In the genomic region with DNA sequence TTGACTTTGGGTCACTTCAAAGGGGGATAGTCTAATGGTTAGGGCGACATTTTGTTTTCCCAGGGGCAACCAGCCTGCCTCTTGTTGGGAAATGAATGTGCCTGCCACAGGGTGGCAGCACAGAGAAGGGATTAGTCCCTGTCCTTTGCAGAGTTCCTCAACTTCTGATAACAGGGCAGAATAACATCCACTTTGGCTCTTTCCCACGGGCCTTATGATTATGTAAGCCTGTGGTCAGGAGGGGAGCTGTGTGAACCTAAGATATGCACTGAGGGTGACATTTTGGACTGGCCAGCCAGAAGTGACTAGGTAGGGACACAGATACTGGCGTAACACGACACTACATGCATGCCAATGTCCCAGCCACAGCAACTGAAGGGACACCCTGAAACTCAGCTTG, we compare ENCODE assay signal across 8 mouse cellular contexts. TPM values are rescaled to one million over a fixed set of nuclear protein-coding genes. Genes with fewer than 3 reads are reported as not detected.
DNase-seq lines count a peak whose midpoint lies in the region; ATAC-seq lines count a peak whose summit lies in the region.

No protein-coding gene starts in this region.

- no peaks in the 10 kb centered on the region for H3K9me3 ChIP-seq in embryonic facial prominence, embryonic 10.5 days
- H3K9me3 ChIP-seq in heart, embryonic 15.5 days (replicated peaks) = no peaks in the 10 kb centered on the region

- no peaks in the 10 kb centered on the region for H3K27me3 ChIP-seq in embryonic facial prominence, embryonic 10.5 days (replicated peaks; ENCODE audit: low read depth, poor library complexity, severe bottlenecking)
- H3K27me3 ChIP-seq in heart, embryonic 15.5 days = no peaks in the 10 kb centered on the region

- H3K4me3 ChIP-seq in embryonic facial prominence, embryonic 10.5 days = no peak overlapping the region
- H3K4me3 ChIP-seq in heart, embryonic 15.5 days = no peak overlapping the region

- H3K27ac ChIP-seq in embryonic facial prominence, embryonic 10.5 days (replicated peaks) = no peak overlapping the region
- H3K27ac ChIP-seq in heart, embryonic 15.5 days = no peak overlapping the region

- H3K9ac ChIP-seq in heart, embryonic 15.5 days = no peak overlapping the region

- H3K4me2 ChIP-seq in heart, embryonic 15.5 days = no peak overlapping the region

- ATAC-seq in heart, embryonic 15.5 days (replicated peaks; ENCODE audit: insufficient number of reproducible peaks, insufficient read depth, low FRiP score, low read depth) = 0 out of 2 replicates have a peak, but pooled peaks have one; percentile 39

- H3K36me3 ChIP-seq in embryonic facial prominence, embryonic 10.5 days (replicated peaks) = no peaks in the 10 kb centered on the region
- H3K36me3 ChIP-seq in heart, embryonic 15.5 days = no peaks in the 10 kb centered on the region

- H3K4me1 ChIP-seq in embryonic facial prominence, embryonic 10.5 days = peaks cover 16% of the 10 kb centered on the region
- peaks cover 11% of the 10 kb centered on the region for H3K4me1 ChIP-seq in heart, embryonic 15.5 days (replicated peaks)

- peak; percentile 35 for DNase-seq in cerebellum, postnatal 36 days
- no peak for DNase-seq in cerebellum, adult 11 months
- peak; percentile 91 for DNase-seq in MEL-GATA-1-ER (ENCODE audit: extremely low read depth, low read depth)
- DNase-seq in embryonic facial prominence, embryonic 10.5 days (ENCODE audit: low spot score) = peak; percentile 62
- peak; percentile 55 for DNase-seq in layer of hippocampus, adult 9-11 months
- peak; percentile 69 for DNase-seq in lung, postnatal 4 days
- DNase-seq in spleen, postnatal 10 days (ENCODE audit: low spot score in 2 of 2) = peak; percentile 55 to 83

- 34% methylated on average over 4 of the region's 4 CpGs for WGBS in embryonic facial prominence, embryonic 10.5 days
- WGBS in heart, embryonic 15.5 days = 26% methylated on average over 4 of the region's 4 CpGs

RNA-seq across cellular contexts. Expression of a gene that starts 5.6 kb away (rescaled TPM):
- polyA plus RNA-seq in embryonic facial prominence, embryonic 10.5 days (2016; fragmentation: Nextera tagmentation; extraction: Ambion mirVana) = 1,826 and 1,867 TPM in 2 replicates
- polyA plus RNA-seq in heart, embryonic 15.5 days (2015; fragmentation: Nextera tagmentation; extraction: Ambion mirVana) = 1,057 and 1,253 TPM in 2 replicates

RNA-seq across cellular contexts. Expression of a gene that starts 24.1 kb away (rescaled TPM):
- polyA plus RNA-seq in embryonic facial prominence, embryonic 10.5 days (2016; fragmentation: Nextera tagmentation; extraction: Ambion mirVana) = 1.1 and 1.2 TPM in 2 replicates
- 0.29 and 0.53 TPM in 2 replicates for polyA plus RNA-seq in heart, embryonic 15.5 days (2015; fragmentation: Nextera tagmentation; extraction: Ambion mirVana)

RNA-seq across cellular contexts. Expression of a gene that starts 39.1 kb away (rescaled TPM):
- polyA plus RNA-seq in embryonic facial prominence, embryonic 10.5 days (2016; fragmentation: Nextera tagmentation; extraction: Ambion mirVana) = 33.2 and 34.2 TPM in 2 replicates
- 9.2 and 11.3 TPM in 2 replicates for polyA plus RNA-seq in heart, embryonic 15.5 days (2015; fragmentation: Nextera tagmentation; extraction: Ambion mirVana)

RNA-seq across cellular contexts. Expression of a gene that starts 39.2 kb away (rescaled TPM):
- polyA plus RNA-seq in embryonic facial prominence, embryonic 10.5 days (2016; fragmentation: Nextera tagmentation; extraction: Ambion mirVana) = 30.7 and 31.4 TPM in 2 replicates
- 18.4 and 24.2 TPM in 2 replicates for polyA plus RNA-seq in heart, embryonic 15.5 days (2015; fragmentation: Nextera tagmentation; extraction: Ambion mirVana)

RNA-seq across cellular contexts. Expression of a gene that starts 39.8 kb away (rescaled TPM):
- polyA plus RNA-seq in embryonic facial prominence, embryonic 10.5 days (2016; fragmentation: Nextera tagmentation; extraction: Ambion mirVana) = 68.9 and 71.8 TPM in 2 replicates
- 40.8 and 48.7 TPM in 2 replicates for polyA plus RNA-seq in heart, embryonic 15.5 days (2015; fragmentation: Nextera tagmentation; extraction: Ambion mirVana)
